Mouse (Mus musculus): ENCODE data around the gene Tmem116. TPM values are rescaled to one million over a fixed set of nuclear protein-coding genes. Genes with fewer than 3 reads are reported as not detected.
"Not testable (repeated sequence)": the region's sequence is repeated elsewhere in the genome, so short reads cannot be mapped to it uniquely, and the experiment has no call there.

The Tmem116 gene
- polyA plus RNA-seq, 1 experiment from 2014 or later, result 1.4 TPM

DNA sequence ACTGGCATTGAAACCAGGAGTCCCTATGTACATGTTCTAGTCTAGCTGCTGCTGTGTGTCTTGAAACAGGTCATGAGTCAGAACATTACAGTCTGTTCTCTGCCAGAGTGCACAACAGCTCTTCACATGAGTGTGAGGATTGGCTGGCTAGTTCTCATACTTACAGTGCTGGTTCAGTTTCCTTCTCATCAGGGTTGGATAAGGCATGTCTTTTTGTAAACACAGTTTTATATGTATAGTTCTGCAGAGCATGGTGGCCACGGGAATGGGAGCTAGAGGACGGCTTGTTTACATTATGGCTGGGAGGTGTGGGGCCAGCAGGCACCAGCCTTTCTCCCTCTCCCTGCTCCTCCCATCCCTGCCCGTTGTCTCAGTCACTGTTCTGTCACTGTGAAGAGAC, 17.9 kb downstream of the Tmem116 start:
- Histone ChIP-seq H3K27ac (no peak overlapping the region), H3K9ac (no peak overlapping the region)
- no peak for ATAC-seq (ENCODE audit: insufficient number of reproducible peaks, low FRiP score, low TSS enrichment, low read depth)

DNA sequence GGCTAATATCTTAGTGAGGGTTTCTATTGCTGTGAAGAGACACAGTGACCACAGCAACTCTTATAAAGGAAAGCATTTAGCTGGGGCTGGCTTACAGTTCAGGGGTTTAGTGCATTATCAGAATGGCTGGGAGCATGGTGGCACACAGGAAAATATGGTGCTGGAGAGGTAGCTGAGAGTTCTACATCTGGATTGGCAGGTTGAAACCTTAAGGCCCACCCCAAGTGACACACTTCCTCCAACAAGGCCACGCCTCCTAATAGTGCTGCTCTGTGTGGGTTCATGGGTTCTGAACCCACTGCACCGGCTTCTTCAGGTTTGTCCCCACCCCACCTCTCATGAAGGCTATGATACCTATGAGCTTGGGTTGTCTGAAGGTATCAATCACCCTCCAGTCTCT, 20.7 kb downstream of the Tmem116 start:
- H3K27ac ChIP-seq, result no peak overlapping the region
- H3K9me3 ChIP-seq, result no peaks in the 10 kb centered on the region
- no peaks in the 10 kb centered on the region for H3K36me3 ChIP-seq
- H3K4me3 ChIP-seq, result no peak overlapping the region
- no peaks in the 10 kb centered on the region for H3K27me3 ChIP-seq
- H3K9ac ChIP-seq, result no peak overlapping the region
- no peak overlapping the region for H3K4me2 ChIP-seq
- 85% methylated on average over 2 of the region's 2 CpGs for WGBS
- no peak for ATAC-seq (ENCODE audit: insufficient number of reproducible peaks, low FRiP score, low TSS enrichment, low read depth)
- H3K4me1 ChIP-seq, result no peaks in the 10 kb centered on the region

More for the DNA sequence above, 17.9 kb downstream of the Tmem116 start:
- 11% methylated on average over 3 of the region's 3 CpGs for WGBS
- Histone ChIP-seq H3K4me3 (no peak overlapping the region), H3K9me3 (no peaks in the 10 kb centered on the region), H3K27me3 (no peaks in the 10 kb centered on the region), H3K4me2 (no peak overlapping the region), H3K4me1 (no peaks in the 10 kb centered on the region), H3K36me3 (no peaks in the 10 kb centered on the region)

DNA sequence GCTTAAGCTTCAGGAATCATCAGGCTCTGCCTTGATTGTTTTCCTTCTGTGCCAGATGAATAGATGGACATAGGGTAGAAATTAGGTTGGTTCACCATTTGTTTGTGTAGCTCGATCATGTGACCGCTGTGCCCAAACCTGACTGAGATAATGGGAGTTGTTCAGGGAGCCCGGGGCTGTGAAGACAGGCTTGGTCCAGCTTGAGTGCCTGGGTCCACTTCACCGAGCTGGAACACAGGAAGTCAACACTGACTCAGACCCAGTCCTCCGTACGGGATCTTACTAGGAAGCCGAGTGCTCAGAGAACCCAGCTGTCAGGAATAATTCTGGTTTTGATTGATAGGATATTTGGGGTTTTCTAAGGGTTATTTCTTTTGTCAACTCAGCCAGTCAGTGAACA, 22.9 kb downstream of the Tmem116 start:
- Histone ChIP-seq H3K4me2 (no peak overlapping the region), H3K4me3 (no peak overlapping the region), H3K36me3 (no peaks in the 10 kb centered on the region), H3K27me3 (no peaks in the 10 kb centered on the region), H3K9ac (no peak overlapping the region), H3K27ac (no peak overlapping the region), H3K4me1 (no peaks in the 10 kb centered on the region), H3K9me3 (no peaks in the 10 kb centered on the region)
- no peak for ATAC-seq (ENCODE audit: insufficient number of reproducible peaks, low FRiP score, low TSS enrichment, low read depth)
- WGBS, result 71% methylated on average over 7 of the region's 7 CpGs

GRCm38 (mm10) chr5:121476040-121476439, 24.3 kb downstream of the Tmem116 start:
- no peak overlapping the region for H3K9ac ChIP-seq
- no peak overlapping the region for H3K27ac ChIP-seq

DNA sequence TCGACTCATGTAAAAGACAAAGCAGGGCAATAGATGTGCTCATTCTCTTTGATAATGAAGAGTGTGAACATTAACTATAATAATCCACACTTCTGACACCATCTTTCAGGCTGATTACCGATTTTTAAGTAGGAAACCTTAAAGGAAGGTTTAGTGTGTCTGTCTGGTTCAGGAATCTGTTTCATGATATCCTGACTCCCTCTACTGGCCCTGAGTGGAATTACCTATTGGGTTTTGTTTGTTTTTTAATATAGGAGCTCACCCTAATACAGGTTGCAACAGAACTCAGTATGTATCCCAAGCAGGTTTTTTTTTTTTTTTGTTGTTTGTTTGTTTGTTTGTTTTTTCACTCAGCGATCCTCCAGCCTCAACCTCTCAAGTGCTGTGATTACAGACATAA, 26.0 kb downstream of the Tmem116 start:
- H3K4me1 ChIP-seq, result no peaks in the 10 kb centered on the region
- H3K4me3 ChIP-seq, result no peak overlapping the region
- no peaks in the 10 kb centered on the region for H3K36me3 ChIP-seq
- no peak for ATAC-seq (ENCODE audit: insufficient number of reproducible peaks, low FRiP score, low TSS enrichment, low read depth)
- no peaks in the 10 kb centered on the region for H3K9me3 ChIP-seq
- no peaks in the 10 kb centered on the region for H3K27me3 ChIP-seq
- no peak overlapping the region for H3K27ac ChIP-seq
- no peak overlapping the region for H3K4me2 ChIP-seq
- WGBS, result 36% methylated on average over 3 of the region's 3 CpGs
- H3K9ac ChIP-seq, result no peak overlapping the region

More at GRCm38 (mm10) chr5:121476040-121476439, 24.3 kb downstream of the Tmem116 start:
- H3K9me3 ChIP-seq, result no peaks in the 10 kb centered on the region
- no peaks in the 10 kb centered on the region for H3K27me3 ChIP-seq
- H3K4me3 ChIP-seq, result no peak overlapping the region
- H3K4me1 ChIP-seq, result no peaks in the 10 kb centered on the region
- H3K4me2 ChIP-seq, result no peak overlapping the region
- no peaks in the 10 kb centered on the region for H3K36me3 ChIP-seq
- no peak for ATAC-seq (ENCODE audit: insufficient number of reproducible peaks, low FRiP score, low TSS enrichment, low read depth)
- 80% methylated on average over 1 of the region's 1 CpGs for WGBS

GRCm38 (mm10) chr5:121484801-121485200, 33.1 kb downstream of the Tmem116 start:
- H3K4me3 ChIP-seq, result no peak overlapping the region
- ATAC-seq (ENCODE audit: insufficient number of reproducible peaks, low FRiP score, low TSS enrichment, low read depth), result no peak
- H3K4me2 ChIP-seq, result no peak overlapping the region
- H3K9me3 ChIP-seq, result no peaks in the 10 kb centered on the region
- no peak overlapping the region for H3K27ac ChIP-seq
- no peaks in the 10 kb centered on the region for H3K36me3 ChIP-seq
- no peaks in the 10 kb centered on the region for H3K4me1 ChIP-seq
- 85% methylated on average over 5 of the region's 5 CpGs for WGBS
- no peak overlapping the region for H3K9ac ChIP-seq
- H3K27me3 ChIP-seq, result no peaks in the 10 kb centered on the region

GRCm38 (mm10) chr5:121493305-121493704, 41.6 kb downstream of the Tmem116 start:
- Histone ChIP-seq H3K4me3 (no peak overlapping the region), H3K9me3 (no peaks in the 10 kb centered on the region), H3K27ac (peak overlapping the region; percentile 7; the same call in 1 of the 2 replicates), H3K9ac (no peak overlapping the region), H3K27me3 (no peaks in the 10 kb centered on the region), H3K4me2 (no peak overlapping the region), H3K4me1 (no peaks in the 10 kb centered on the region), H3K36me3 (no peaks in the 10 kb centered on the region)
- no peak for ATAC-seq (ENCODE audit: insufficient number of reproducible peaks, low FRiP score, low TSS enrichment, low read depth)
- WGBS, result 54% methylated on average over 8 of the region's 8 CpGs

DNA sequence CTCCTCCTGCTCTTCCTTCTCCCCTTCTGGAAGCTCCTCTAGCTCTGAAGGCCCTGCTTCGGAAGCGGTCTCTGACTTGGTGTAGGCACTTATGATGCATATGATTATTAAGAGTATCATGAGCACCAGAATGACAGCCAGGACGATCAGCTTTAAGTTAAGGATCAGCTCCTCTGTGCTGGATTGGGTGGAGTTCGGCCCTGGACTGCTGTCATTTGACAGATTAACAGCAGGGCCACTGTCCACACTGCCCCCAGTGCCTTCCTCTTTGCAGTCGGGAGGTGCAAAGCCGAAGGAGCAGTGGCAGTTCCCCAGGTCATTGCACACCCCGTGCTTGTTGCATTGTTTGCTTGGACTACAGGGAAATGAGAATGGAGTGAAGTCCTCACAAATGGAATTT, 49.0 kb downstream of the Tmem116 start:
- Histone ChIP-seq H3K9me3 (no peaks in the 10 kb centered on the region), H3K4me2 (no peak overlapping the region), H3K27ac (no peak overlapping the region), H3K27me3 (no peaks in the 10 kb centered on the region), H3K9ac (no peak overlapping the region), H3K36me3 (no peaks in the 10 kb centered on the region), H3K4me1 (no peaks in the 10 kb centered on the region), H3K4me3 (no peak overlapping the region)
- no peak for ATAC-seq (ENCODE audit: insufficient number of reproducible peaks, low FRiP score, low TSS enrichment, low read depth)
- 66% methylated on average over 7 of the region's 7 CpGs for WGBS

GRCm38 (mm10) chr5:121501424-121501996, 49.8 kb downstream of the Tmem116 start:
- H3K27me3 ChIP-seq; H3K4me3 ChIP-seq; H3K27ac ChIP-seq; H3K9me3 ChIP-seq; H3K4me2 ChIP-seq; H3K36me3 ChIP-seq; H3K9ac ChIP-seq; ATAC-seq (ENCODE audit: insufficient number of reproducible peaks, low FRiP score, low TSS enrichment, low read depth); H3K4me1 ChIP-seq: not testable (repeated sequence)
- WGBS, result 71% methylated on average over 11 of the region's 17 CpGs

- 81% methylated on average over 3 of the region's 3 CpGs for WGBS
- no peak for ATAC-seq (ENCODE audit: insufficient number of reproducible peaks, low FRiP score, low TSS enrichment, low read depth)
These were observed 51.5 kb downstream of the Tmem116 start, which contains the start of gene Adam1b for GRCm38 (mm10) chr5:121503231-121503630. Gene Adam1b (minus strand): TSS chr5:121503435.

DNA sequence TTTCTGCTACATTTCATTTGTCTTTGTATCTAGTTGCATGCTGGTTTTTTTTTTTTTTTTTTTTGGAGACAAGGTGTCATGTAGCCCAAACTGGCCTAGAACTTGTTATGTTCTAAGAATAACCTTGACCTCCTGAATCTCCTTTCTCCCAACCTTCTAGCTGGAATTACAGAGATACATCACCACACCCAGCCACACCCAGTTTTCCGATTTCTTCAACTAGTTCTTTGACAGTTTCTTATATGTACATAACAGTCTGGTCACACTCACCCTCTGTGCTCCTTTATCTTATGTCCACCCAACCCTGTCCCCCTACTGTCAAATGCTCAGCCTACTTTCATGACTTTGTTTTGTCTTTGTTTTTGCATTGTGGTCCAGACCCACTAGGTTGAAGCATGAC, 55.2 kb downstream of the Tmem116 start:
- 90% methylated on average over 1 of the region's 1 CpGs for WGBS
- Histone ChIP-seq H3K4me3 (no peak overlapping the region), H3K27ac (no peak overlapping the region), H3K36me3 (no peaks in the 10 kb centered on the region), H3K9ac (no peak overlapping the region), H3K27me3 (no peaks in the 10 kb centered on the region), H3K4me1 (no peaks in the 10 kb centered on the region), H3K9me3 (no peaks in the 10 kb centered on the region), H3K4me2 (no peak overlapping the region)
- ATAC-seq (ENCODE audit: insufficient number of reproducible peaks, low FRiP score, low TSS enrichment, low read depth), result no peak

More at GRCm38 (mm10) chr5:121503231-121503630, 51.5 kb downstream of the Tmem116 start, which contains the start of gene Adam1b:
- H3K4me2 ChIP-seq, result no peak within 1 kb of the TSS
- no peaks in the 10 kb centered on the region for H3K36me3 ChIP-seq
- H3K9me3 ChIP-seq, result no peaks in the 10 kb centered on the region
- H3K27me3 ChIP-seq, result no peaks in the 10 kb centered on the region
- H3K27ac ChIP-seq, result no peak within 1 kb of the TSS
- H3K4me1 ChIP-seq, result no peaks in the 10 kb centered on the region
- H3K9ac ChIP-seq, result no peak within 1 kb of the TSS
- H3K4me3 ChIP-seq, result no peak within 1 kb of the TSS

DNA sequence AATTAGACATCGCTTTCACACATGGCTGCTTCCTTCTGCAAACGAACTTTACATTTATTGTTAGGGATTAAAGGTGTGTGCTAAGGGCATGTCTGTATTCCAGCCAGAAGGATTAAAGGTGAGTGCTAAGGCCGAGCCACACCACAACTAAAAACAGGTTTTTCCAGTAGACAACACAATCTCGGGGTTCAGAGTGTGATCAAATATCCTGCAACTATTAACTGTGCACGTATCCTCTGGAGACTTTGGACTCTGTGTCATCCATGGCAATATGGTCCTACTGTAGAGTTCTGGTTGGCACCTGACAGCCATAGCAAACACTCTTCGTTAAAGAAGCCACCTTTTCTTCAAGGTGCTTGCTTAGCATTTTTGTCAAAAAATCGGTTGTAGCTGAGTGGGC, 58.3 kb downstream of the Tmem116 start:
- Histone ChIP-seq H3K27ac (no peak overlapping the region), H3K4me2 (no peak overlapping the region), H3K4me1 (no peaks in the 10 kb centered on the region), H3K27me3 (no peaks in the 10 kb centered on the region), H3K4me3 (no peak overlapping the region), H3K36me3 (no peaks in the 10 kb centered on the region), H3K9me3 (no peaks in the 10 kb centered on the region), H3K9ac (no peak overlapping the region)
- WGBS, result 81% methylated on average over 7 of the region's 7 CpGs
- no peak for ATAC-seq (ENCODE audit: insufficient number of reproducible peaks, low FRiP score, low TSS enrichment, low read depth)

GRCm38 (mm10) chr5:121518983-121519382, 67.3 kb downstream of the Tmem116 start:
- Histone ChIP-seq H3K27me3 (no peaks in the 10 kb centered on the region), H3K4me1 (no peaks in the 10 kb centered on the region), H3K36me3 (peaks cover 40% of the 10 kb centered on the region), H3K27ac (no peak overlapping the region), H3K4me3 (no peak overlapping the region), H3K9ac (no peak overlapping the region), H3K9me3 (no peaks in the 10 kb centered on the region), H3K4me2 (no peak overlapping the region)
- 93% methylated on average over 9 of the region's 9 CpGs for WGBS
- no peak for ATAC-seq (ENCODE audit: insufficient number of reproducible peaks, low FRiP score, low TSS enrichment, low read depth)
